Mouse (Mus musculus) spleen, postnatal 14 days (tissue): Measurements from ENCODE around the gene Cpm.

ENCODE experiments used
- DNase-seq, 2 experiments: peaks; one replicate each; pipeline ENCODE4 v3.0.0; 2021 to 2022; ENCODE audit warnings: low spot score in 2 of 2

The Cpm gene

GRCm38 (mm10) chr10:117620530-117620929 is 8.8 kb upstream of the Cpm start:
- DNase-seq, result no peak

GRCm38 (mm10) chr10:117620934-117621501 is 8.3 kb upstream of the Cpm start:
- DNase-seq, result no peak

GRCm38 (mm10) chr10:117621616-117622533 is 7.4 kb upstream of the Cpm start:
- no peak for DNase-seq

GRCm38 (mm10) chr10:117623358-117623757 is 5.9 kb upstream of the Cpm start:
- DNase-seq, result no peak

GRCm38 (mm10) chr10:117624222-117624621 is 5.1 kb upstream of the Cpm start:
- DNase-seq, result no peak

GRCm38 (mm10) chr10:117624655-117625497 is 4.4 kb upstream of the Cpm start:
- no peak for DNase-seq

- DNase-seq, result no peak
Measured at GRCm38 (mm10) chr10:117625500-117626296, 3.6 kb upstream of the Cpm start.

GRCm38 (mm10) chr10:117626297-117626613 is 3.0 kb upstream of the Cpm start:
- no peak for DNase-seq

GRCm38 (mm10) chr10:117626840-117627615 is 2.3 kb upstream of the Cpm start:
- no peak for DNase-seq

- no peak for DNase-seq
Measured at GRCm38 (mm10) chr10:117627616-117627930, 1.7 kb upstream of the Cpm start.

- no peak for DNase-seq
Measured at GRCm38 (mm10) chr10:117627949-117628348, 1.4 kb upstream of the Cpm start.

GRCm38 (mm10) chr10:117628363-117629168 is 734 bp upstream of the Cpm start:
- no peak for DNase-seq

- DNase-seq, result no peak
Measured at GRCm38 (mm10) chr10:117630176-117630575, 876 bp downstream of the Cpm start.

- DNase-seq, result no peak
Measured at GRCm38 (mm10) chr10:117630810-117631209, 1.5 kb downstream of the Cpm start.

- DNase-seq, result no peak
Measured at GRCm38 (mm10) chr10:117631562-117632259, 2.4 kb downstream of the Cpm start.

- no peak for DNase-seq
Measured at GRCm38 (mm10) chr10:117632394-117632793, 3.1 kb downstream of the Cpm start.

GRCm38 (mm10) chr10:117633564-117634208 is 4.4 kb downstream of the Cpm start:
- DNase-seq, result no peak

GRCm38 (mm10) chr10:117634323-117635030 is 5.2 kb downstream of the Cpm start:
- DNase-seq, result no peak
